Mouse (Mus musculus): Measurements from ENCODE around the gene Mrpl45. TPM values are rescaled to one million over a fixed set of nuclear protein-coding genes. Genes with fewer than 3 reads are reported as not detected.

Mrpl45 gene
- polyA plus RNA-seq, 1 experiment = 27.7 TPM

DNA sequence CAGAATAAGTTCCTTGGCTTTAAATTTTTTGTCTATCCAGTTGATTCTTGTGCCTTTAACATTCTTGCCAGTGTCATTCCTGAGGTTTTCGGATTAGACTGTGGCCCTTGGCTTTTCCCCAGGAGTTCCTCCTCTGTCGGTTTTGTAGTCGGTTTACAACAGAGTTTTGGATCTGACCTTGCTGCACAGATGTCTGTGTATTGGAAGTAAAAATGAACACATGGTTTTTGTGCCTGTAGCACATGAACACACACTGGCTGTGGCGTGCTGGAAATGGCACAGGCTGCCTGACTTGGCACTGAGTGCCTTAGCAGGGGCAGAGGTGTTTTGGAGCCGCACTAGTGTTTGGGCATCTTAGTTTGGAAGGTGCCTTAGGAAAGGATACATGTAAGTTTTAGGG lies 53.0 kb downstream of the Mrpl45 start:
- no peak overlapping the region for H3K4me3 ChIP-seq (ENCODE audit: insufficient read depth, low read length)
- H3K27ac ChIP-seq (ENCODE audit: insufficient read depth, low read length) = no peak overlapping the region
- TF ChIP-seq CTCF (IDR thresholded peaks at IDR 0.05; ENCODE audit: extremely low read depth, insufficient read depth, low read length) = no peak
- no peak for TF ChIP-seq POLR2A (IDR thresholded peaks at IDR 0.05; ENCODE audit: extremely low read depth, insufficient read depth, low read length)
- H3K4me1 ChIP-seq (ENCODE audit: control insufficient read depth, insufficient read depth, low read length) = peaks cover 17% of the 10 kb centered on the region; the same call in 1 of the 2 replicates

DNA sequence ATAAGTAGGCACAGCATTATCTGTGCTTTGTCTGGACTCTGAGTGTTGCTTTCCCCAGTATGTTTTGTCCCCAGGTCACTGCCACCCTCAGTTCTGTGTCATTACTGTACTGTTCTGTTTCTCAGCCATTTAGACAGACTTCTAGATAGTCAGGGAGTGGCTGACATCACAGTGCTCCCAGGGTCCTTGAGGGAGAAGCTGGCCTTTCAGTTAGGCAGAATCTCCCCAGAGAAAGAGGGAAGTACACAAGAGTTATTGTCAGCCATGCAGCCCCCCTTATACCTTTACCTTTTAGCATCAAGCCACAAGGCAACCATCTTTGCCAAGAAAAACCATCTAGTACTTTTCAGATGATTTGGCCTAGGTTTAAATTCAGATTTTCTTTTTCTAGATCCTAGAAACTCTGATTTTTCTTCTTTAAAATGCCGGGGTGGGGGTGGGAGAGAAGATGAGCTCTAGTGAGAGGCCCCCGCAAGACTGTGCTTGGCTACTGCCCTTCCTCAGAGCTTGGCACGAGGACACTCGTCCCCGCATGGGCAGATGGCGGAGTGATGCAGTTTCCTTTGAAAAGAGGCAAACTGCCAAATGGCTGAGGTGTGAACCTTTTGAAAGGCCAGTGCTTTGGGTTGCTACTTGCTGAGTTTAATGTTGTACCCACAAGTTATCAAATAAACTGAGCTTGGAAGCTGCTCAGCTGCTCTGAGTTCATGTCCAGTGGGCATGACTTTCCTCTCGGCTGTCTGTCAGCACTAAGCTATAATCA lies 55.0 kb downstream of the Mrpl45 start:
- Histone ChIP-seq H3K4me1 (ENCODE audit: control insufficient read depth, insufficient read depth, low read length) (peaks cover 13% of the 10 kb centered on the region; the same call in 1 of the 2 replicates), H3K27ac (ENCODE audit: insufficient read depth, low read length) (no peak overlapping the region), H3K4me3 (ENCODE audit: insufficient read depth, low read length) (no peak overlapping the region)
- no peak for TF ChIP-seq POLR2A (IDR thresholded peaks at IDR 0.05; ENCODE audit: extremely low read depth, insufficient read depth, low read length)
- TF ChIP-seq CTCF (IDR thresholded peaks at IDR 0.05; ENCODE audit: extremely low read depth, insufficient read depth, low read length) = no peak

- Histone ChIP-seq H3K4me1 (ENCODE audit: control insufficient read depth, insufficient read depth, low read length) (peaks cover 11% of the 10 kb centered on the region; the same call in 1 of the 2 replicates), H3K4me3 (ENCODE audit: insufficient read depth, low read length) (no peak overlapping the region), H3K27ac (ENCODE audit: insufficient read depth, low read length) (no peak overlapping the region)
- TF ChIP-seq POLR2A (IDR thresholded peaks at IDR 0.05; ENCODE audit: extremely low read depth, insufficient read depth, low read length) = no peak
- TF ChIP-seq CTCF (IDR thresholded peaks at IDR 0.05; ENCODE audit: extremely low read depth, insufficient read depth, low read length) = no peak
Observed at GRCm38 (mm10) chr11:97372159-97372864, 56.8 kb downstream of the Mrpl45 start.

DNA sequence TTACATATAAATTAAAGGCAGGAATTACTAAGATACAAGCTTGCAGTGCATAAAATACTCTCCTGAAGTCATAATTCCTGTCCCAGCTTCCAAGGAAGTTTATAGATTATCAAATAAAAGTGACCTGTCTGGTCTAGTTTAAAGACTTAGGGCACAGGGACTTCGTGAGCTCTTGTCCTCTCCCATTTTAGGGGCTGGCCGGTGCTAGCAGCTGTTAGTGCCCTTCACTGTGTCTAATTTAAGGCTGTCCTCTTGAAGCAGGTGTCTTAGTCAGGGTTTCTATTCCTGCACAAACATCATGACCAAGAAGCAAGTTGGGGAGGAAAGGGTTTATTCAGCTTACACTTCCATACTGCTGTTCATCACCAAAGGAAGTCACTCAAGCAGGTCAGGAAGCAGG lies 57.9 kb downstream of the Mrpl45 start:
- no peak overlapping the region for H3K4me3 ChIP-seq (ENCODE audit: insufficient read depth, low read length)
- H3K4me1 ChIP-seq (ENCODE audit: control insufficient read depth, insufficient read depth, low read length) = peaks cover 12% of the 10 kb centered on the region
- no peak overlapping the region for H3K27ac ChIP-seq (ENCODE audit: insufficient read depth, low read length)
- TF ChIP-seq POLR2A (IDR thresholded peaks at IDR 0.05; ENCODE audit: extremely low read depth, insufficient read depth, low read length) (no peak), CTCF (IDR thresholded peaks at IDR 0.05; ENCODE audit: extremely low read depth, insufficient read depth, low read length) (no peak)

Other genes starting within 250 kb of the Mrpl45 start
- gene Tbx21, start 200.4 kb upstream of the Mrpl45 start, polyA plus RNA-seq (2012; rRNA removed) = 0.10 and 0.11 TPM in 2 replicates
- gene Tbkbp1, start 164.2 kb upstream of the Mrpl45 start, polyA plus RNA-seq (2012; rRNA removed) = 54.5 and 59.5 TPM in 2 replicates
- gene Kpnb1, start 127.8 kb upstream of the Mrpl45 start, polyA plus RNA-seq (2012; rRNA removed) = 73.2 and 76.8 TPM in 2 replicates
- gene Npepps, start 35.1 kb upstream of the Mrpl45 start, polyA plus RNA-seq (2012; rRNA removed) = 81.2 and 88.0 TPM in 2 replicates
- gene Gpr179, start 36.4 kb downstream of the Mrpl45 start, polyA plus RNA-seq (2012; rRNA removed) = 0.15 and 0.21 TPM in 2 replicates
- 47.9 and 49.7 TPM in 2 replicates for gene Socs7, start 46.8 kb downstream of the Mrpl45 start, polyA plus RNA-seq (2012; rRNA removed)
- 70.2 and 71.5 TPM in 2 replicates for gene Arhgap23, start 99.8 kb downstream of the Mrpl45 start, polyA plus RNA-seq (2012; rRNA removed)
- gene 4933428G20Rik, start 184.6 kb downstream of the Mrpl45 start, polyA plus RNA-seq (2012; rRNA removed) = 0.06 TPM in 1 of 2 replicates, not detected in the other

All from cortical plate, adult 2 months (tissue).